Mouse (Mus musculus) kidney, postnatal 25 days (tissue): Measurements from ENCODE around the gene Cib1.

Experiments
- DNase-seq, 2 experiments: peaks; one replicate each; pipeline ENCODE4 v3.0.0; 2021; ENCODE audit warnings: mixed read lengths in 2 of 2

Cib1 gene

DNA sequence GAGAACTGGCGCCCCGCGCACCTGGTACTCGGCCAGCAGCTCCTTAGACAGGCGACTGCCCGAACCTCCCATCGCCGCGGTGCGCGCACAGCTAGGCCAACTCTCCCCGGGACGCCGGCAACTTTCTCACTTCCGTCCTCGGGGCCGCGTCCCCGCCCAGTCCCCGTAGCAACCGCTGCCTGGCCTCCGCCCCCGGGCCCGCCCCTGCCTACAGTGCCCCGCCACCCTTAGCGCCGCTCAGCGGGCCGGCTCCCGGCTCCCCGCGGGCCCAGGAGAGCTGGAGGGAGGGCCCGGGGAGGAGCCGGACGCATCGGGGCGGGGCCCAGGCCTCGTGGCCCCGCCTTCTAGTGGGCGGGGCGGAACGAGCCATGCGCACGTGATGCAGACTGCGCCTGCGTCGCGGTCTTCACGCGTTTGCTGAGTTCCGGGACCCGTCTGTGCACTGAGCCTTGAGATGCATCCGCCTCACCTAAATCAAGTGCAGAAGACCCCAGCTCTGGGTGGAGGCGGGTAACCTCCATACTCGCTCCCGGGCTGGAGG lies at the start of gene Cib1, which contains the start of gene Gdpgp1:
Gene Cib1, minus strand, starts transcription at position 325 of the 541 bp plus-strand sequence.
Gene Gdpgp1, plus strand, starts transcription at position 377 of the 541 bp plus-strand sequence.
- DNase-seq = peak; percentile 95 to 99

DNA sequence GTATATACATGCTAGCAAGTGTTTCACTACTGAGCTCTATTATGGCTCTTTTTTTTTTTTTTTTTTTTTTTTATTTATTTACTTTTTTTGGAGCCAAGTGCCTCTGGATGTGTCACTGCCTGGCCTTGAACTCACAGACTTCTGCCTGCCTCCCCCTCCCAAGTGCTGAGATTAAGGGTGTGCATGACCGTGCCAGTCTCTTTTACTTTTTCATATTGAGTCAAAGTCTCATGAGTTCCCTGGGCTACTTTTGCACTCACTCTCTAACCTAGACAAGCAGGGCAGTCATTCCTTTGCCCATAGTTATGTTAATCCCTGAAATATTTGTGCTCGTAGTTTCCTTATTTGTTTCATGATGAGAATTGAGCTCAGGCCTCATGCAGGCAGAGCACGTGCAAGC lies 49.0 kb upstream of the Cib1 start:
- DNase-seq = no peak

- DNase-seq = no peak
These were observed 48.4 kb upstream of the Cib1 start for GRCm38 (mm10) chr7:80280998-80281397.

- no peak for DNase-seq
These were observed 47.4 kb upstream of the Cib1 start for GRCm38 (mm10) chr7:80280032-80280431.

GRCm38 (mm10) chr7:80276374-80276773 lies 43.8 kb upstream of the Cib1 start:
- DNase-seq = no peak

GRCm38 (mm10) chr7:80273456-80273855 lies 40.8 kb upstream of the Cib1 start:
- DNase-seq = peak in 1 of 2 experiments; percentile 11

DNA sequence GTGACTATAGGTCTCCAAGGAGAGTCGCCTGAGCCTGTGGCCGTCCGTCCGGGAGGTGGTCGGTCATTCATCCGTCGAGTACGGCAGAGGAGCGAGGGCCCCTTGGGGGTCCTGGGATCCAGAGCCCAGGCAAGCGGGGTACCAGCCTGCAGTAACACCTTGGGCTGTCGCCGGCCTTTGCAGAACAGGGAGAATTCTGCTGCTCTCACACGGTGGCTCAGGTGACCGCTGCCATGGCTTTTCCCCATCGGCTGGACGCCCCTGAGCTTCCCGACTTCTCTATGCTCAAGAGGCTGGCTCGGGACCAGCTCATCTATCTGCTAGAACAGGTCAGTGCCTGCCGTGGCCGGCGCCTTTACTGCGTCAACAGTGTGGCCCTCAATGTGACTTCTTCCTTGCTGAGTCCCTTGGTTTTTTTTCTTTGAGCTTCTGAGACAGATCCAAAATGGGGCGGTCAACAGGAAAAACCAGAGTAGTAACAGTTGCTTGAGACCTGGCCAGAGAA lies 37.2 kb upstream of the Cib1 start:
- peak; percentile 60 to 80 for DNase-seq

DNA sequence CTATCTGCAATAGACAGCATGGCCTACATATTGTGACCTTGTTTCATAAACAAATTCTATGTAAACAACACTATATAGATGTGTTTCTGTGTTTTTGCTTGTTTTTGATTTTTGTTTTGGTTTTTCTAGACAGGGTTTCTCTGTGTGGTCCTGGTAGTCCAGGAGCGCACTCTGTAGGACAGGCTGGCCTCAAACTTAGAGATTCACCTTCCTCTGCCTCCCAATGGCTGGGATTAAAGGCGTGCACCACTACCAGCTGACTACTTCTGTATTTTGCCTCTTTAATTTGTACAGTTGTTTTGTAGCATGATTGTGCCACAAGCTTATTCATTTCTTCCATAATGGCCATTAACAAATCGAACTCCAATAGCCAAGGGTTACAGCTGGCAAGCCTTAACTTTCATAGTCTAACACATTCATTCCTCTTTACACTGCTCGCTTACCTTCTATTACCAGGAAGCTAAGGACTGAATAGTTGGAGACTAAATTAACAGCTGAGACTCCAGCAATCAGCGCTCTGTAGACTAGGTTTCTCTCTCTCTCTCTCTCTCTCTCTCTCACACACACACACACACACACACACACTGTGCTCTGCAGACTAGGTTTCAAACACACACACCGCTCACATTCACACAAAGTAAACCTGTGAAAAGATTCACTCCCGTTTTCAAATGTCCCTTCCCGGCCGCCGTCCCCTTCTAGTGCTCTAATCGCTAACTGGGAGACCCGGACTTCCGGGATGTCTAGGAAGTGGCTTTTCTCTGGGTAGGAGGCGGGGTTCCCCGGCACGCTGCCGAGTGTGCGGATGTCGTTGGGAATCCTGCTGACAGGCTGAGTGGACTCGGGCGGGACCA lies 36.5 kb upstream of the Cib1 start, which contains the start of gene Vps33b:
Gene Vps33b, plus strand, starts transcription at position 753 of the 854 bp plus-strand sequence.
- DNase-seq = peak; percentile 99 to 100

- DNase-seq = peak in 1 of 2 experiments; percentile 3
These were observed 35.2 kb upstream of the Cib1 start for GRCm38 (mm10) chr7:80267764-80268163.

- no peak for DNase-seq
These were observed 32.0 kb upstream of the Cib1 start for GRCm38 (mm10) chr7:80264606-80265005.

DNA sequence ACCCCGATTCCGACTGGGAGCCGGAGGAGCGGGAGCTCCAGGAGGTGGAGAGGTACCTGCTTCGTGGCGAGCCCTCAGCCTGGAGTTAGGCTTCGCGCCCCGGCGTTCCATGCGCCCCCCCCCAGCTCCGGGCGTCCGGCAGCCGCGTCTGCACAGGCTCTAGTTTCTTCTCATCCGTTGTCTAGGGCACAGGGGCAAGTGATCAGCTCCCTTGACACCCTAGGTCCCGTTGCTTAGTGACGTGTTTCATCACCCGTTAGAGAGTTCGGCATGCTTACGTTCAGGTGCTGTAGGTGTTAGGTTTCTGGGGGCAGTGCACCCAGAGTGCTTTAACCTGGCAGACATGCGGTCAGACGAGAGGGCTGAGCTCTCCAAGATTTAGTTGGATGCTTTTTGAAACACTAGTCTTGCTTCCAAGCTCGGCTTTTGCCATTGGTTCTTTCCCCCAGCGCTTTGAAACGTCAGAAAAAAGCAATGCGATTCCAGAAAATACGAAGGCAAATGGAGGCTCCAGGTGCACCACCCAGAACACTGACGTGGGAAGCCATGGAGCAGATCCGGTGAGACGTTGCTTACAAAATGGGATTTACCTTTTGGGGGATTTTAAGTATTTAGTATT lies 28.9 kb upstream of the Cib1 start:
- no peak for DNase-seq

- DNase-seq = peak; percentile 93 to 94
These were observed 28.2 kb upstream of the Cib1 start, which contains the start of gene Ngrn for GRCm38 (mm10) chr7:80260625-80261371. Gene Ngrn (plus strand): TSS chr7:80261215.

- no peak for DNase-seq
These were observed 25.1 kb upstream of the Cib1 start for GRCm38 (mm10) chr7:80257706-80258105.

GRCm38 (mm10) chr7:80255981-80256380 lies 23.4 kb upstream of the Cib1 start:
- DNase-seq = no peak

GRCm38 (mm10) chr7:80252886-80253285 lies 20.3 kb upstream of the Cib1 start:
- DNase-seq = no peak

GRCm38 (mm10) chr7:80252437-80252836 lies 19.8 kb upstream of the Cib1 start:
- DNase-seq = no peak

DNA sequence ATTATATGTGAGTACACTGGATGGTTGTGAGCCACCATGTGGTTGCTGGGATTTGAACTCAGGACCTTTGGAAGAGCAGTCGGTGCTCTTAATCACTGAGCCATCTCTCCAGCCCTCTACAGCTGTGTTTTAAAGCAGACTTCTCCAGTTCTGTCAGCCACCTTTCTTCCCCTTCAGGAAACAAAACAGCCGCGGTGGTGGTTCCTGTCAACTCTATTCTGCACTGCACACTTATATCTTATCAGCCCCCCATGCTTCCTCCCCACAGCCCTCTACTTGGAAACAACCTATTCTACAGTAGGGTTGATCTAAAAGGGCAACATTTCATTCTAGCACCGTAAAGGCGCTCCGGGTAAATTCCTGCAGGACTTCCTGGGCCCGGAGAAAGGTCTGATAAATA lies 14.2 kb upstream of the Cib1 start:
- no peak for DNase-seq

- peak; percentile 98 to 99 for DNase-seq
These were observed 13.6 kb upstream of the Cib1 start, which contains the start of gene Ttll13 for GRCm38 (mm10) chr7:80246148-80246721. Gene Ttll13 (plus strand): TSS chr7:80246376.

- no peak for DNase-seq
These were observed 12.2 kb upstream of the Cib1 start for GRCm38 (mm10) chr7:80244851-80245250.

GRCm38 (mm10) chr7:80241661-80242060 lies 9.0 kb upstream of the Cib1 start:
- DNase-seq = no peak

DNA sequence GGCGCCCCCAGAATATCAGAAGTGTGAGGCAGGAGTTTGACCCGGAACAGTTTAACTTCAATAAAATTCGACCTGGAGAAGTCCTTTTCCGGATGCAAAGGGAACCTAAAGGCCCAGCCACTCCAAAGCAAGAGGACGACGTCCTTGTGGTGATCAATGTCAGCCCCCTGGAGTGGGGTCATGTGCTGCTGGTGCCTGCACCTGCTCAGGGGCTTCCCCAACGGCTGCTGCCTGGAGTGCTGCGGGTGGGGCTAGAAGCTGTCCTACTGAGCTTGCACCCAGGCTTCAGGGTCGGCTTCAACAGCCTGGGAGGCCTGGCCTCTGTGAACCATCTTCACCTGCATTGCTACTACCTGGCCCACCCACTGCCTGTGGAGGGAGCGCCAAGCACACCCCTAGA lies 5.9 kb upstream of the Cib1 start:
- no peak for DNase-seq

DNA sequence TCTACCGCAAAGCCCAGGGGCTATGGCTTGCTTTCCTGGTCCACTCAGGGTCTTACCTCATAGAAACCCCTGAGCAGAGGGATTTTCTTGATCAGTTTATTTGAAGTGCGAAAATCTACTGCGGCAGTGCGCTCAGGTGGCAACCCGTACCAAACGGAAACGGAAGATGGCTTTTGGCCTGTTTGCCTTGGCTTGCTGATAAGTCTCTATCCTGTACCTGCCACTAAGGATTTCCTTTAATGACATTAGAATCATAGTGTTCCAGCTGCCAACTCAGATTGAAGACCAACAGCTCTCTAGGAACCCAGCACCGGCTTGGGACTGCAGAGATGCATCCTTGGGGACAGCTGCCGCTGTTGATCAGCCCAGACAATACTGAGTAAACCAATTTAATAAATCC lies 1.2 kb upstream of the Cib1 start:
- no peak for DNase-seq
